Mouse (Mus musculus): ENCODE data around the gene Nr2c1. TPM values are rescaled to one million over a fixed set of nuclear protein-coding genes. Genes with fewer than 3 reads are reported as not detected.
A peak's percentile ranks its signal among the peaks of the same experiment; 100 is the strongest.

Gene Nr2c1
- total RNA-seq, 2 experiments from 2014 or later = 7.7 to 9.1 TPM

- peak overlapping the region; percentile 16 for H3K4me3 ChIP-seq
- no peak overlapping the region for H3K27ac ChIP-seq
- DNase-seq (ENCODE audit: extremely low spot score in 1 of 2, low spot score in 2 of 2) = peak; percentile 36 to 46
- no peak for TF ChIP-seq CTCF (IDR thresholded peaks at IDR 0.05)
- intact Hi-C loops (cut with DNase I) = no loop called here
These were observed 82.6 kb downstream of the Nr2c1 start for GRCm38 (mm10) chr10:94230172-94230981.

DNA sequence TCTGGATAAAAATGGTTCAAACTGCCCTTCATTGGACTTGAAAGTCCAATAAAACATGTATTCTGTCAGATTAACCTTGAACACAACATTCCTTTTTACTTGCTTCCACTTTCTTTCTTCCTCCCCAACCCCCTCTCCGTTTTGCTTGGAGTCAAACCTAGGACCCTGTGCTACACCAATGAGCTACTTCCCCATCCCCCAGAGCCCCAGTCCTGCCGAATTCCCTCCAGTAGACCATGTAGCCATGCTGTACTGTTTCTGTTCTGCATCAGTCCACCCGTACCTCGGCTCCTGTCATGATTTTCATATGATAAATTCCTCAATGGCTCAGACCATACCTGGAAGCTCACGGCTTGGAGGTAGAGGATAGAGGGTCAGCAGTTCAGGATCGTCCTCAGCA lies 83.2 kb downstream of the Nr2c1 start:
- intact Hi-C loops (cut with DNase I) = no loop called here
- no peak overlapping the region for H3K4me3 ChIP-seq
- no peak for DNase-seq (ENCODE audit: extremely low spot score in 1 of 2, low spot score in 2 of 2)
- no peak overlapping the region for H3K27ac ChIP-seq
- no peak for TF ChIP-seq CTCF (IDR thresholded peaks at IDR 0.05)

DNA sequence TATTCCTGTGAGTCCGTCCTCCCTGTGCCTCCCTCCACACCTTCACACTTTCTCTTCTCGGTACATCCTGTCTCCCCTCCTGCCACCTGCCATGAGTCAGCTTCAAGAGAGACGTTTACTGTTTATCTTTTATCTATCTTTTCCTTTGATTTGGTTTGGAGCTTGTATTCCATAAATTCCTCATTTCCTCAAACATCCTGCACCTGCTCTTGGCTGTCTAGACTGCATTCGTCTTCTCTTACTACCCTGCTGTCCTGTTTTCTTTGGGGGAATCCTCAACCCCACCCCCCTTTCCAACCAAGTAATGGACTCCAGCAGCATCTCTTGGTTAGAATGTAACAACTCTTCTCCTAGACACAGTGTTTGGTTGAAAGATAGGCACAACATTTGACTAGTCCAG lies 87.4 kb downstream of the Nr2c1 start:
- Histone ChIP-seq H3K4me3 (no peak overlapping the region), H3K27ac (no peak overlapping the region)
- intact Hi-C loops (cut with DNase I) = no loop called here
- no peak for TF ChIP-seq CTCF (IDR thresholded peaks at IDR 0.05)
- DNase-seq (ENCODE audit: extremely low spot score in 1 of 2, low spot score in 2 of 2) = no peak

DNA sequence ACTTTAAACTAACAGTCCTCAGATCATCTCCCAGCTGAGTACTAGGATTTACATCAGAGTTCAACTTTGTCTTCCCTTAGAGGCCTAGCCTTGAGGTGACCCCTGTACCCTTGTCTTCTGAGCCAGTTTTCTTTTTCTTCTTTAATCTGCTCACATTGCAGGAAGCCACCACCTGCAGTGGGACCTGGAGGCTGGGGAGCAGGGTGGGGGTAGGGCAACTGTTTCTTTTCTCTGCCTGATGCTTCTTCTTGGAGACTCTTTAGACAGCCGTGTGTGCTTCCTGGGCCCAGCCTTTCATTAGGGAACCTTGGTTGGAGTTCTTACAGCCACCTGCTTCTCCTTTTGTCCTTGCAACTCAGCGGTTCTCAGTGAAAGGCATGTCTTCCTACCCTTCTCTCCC lies 93.5 kb downstream of the Nr2c1 start:
- no peak for DNase-seq (ENCODE audit: extremely low spot score in 1 of 2, low spot score in 2 of 2)
- no peak overlapping the region for H3K4me3 ChIP-seq
- no peak for TF ChIP-seq CTCF (IDR thresholded peaks at IDR 0.05)
- intact Hi-C loops (cut with DNase I) = no loop called here
- H3K27ac ChIP-seq = no peak overlapping the region

Other genes with a start within 250 kb of the Nr2c1 start
- gene Vezt, start 112.2 kb upstream of the Nr2c1 start, total RNA-seq (2021) = 10 to 100 TPM; 77.3 to 80.2 TPM
- gene Fgd6, start 112.0 kb upstream of the Nr2c1 start, total RNA-seq (2021) = 10 to 100 TPM in 1 of 2 experiments, 1 to 10 TPM in 1; 9.9 to 12.3 TPM
- gene Ndufa12, start 50.7 kb downstream of the Nr2c1 start, total RNA-seq (2021) = 100 to 1,000 TPM; 218 to 239 TPM
- not detected for gene Gm4792, start 150.7 kb downstream of the Nr2c1 start, total RNA-seq (2021)
- 10 to 100 TPM; 20.2 to 27.2 TPM for gene Tmcc3, start 163.9 kb downstream of the Nr2c1 start, total RNA-seq (2021)

All from left cerebral cortex, adult 2 months (tissue).